ENCODE assay signal across 26 mouse cellular contexts in genomic region chr11:115555717-115556116, GRCm38 (mm10).
"Had no signal": no experiment of that assay in that cellular context is flagged by ENCODE, and none has a peak within 500 bp of the region (broad histone marks: within the 10 kb centered on the region; RNA-seq: fewer than 3 reads in every experiment).

No protein-coding gene starts in this region.

- H3K36me3 ChIP-seq: heart, embryonic 10.5 days; heart, embryonic 12.5 days; hindbrain, embryonic 10.5 days; hindbrain, embryonic 12.5 days; limb, embryonic 10.5 days; limb, embryonic 12.5 days; liver, embryonic 13.5 days; liver, embryonic 15.5 days had no signal

- H3K27me3 ChIP-seq: heart, embryonic 12.5 days; hindbrain, embryonic 12.5 days; limb, embryonic 12.5 days; liver, embryonic 13.5 days; liver, embryonic 15.5 days had no signal

- H3K4me1 ChIP-seq: heart, embryonic 10.5 days; heart, embryonic 12.5 days; hindbrain, embryonic 10.5 days; hindbrain, embryonic 12.5 days; limb, embryonic 10.5 days; limb, embryonic 12.5 days; liver, embryonic 15.5 days had no signal

- H3K4me3 ChIP-seq: heart, embryonic 10.5 days; heart, embryonic 12.5 days; hindbrain, embryonic 10.5 days; hindbrain, embryonic 12.5 days; layer of hippocampus, adult 2 months; left cerebral cortex, adult 2 months; limb, embryonic 10.5 days; limb, embryonic 12.5 days; liver, embryonic 13.5 days; liver, embryonic 15.5 days had no signal

- DNase-seq: gastrocnemius, postnatal 14 days; gastrocnemius, postnatal 36 days; heart, postnatal 10 days; heart, postnatal 4 days; kidney, adult 11 months; kidney, adult 2 months; kidney, adult 9 months; kidney, postnatal 10 days; kidney, postnatal 25 days; kidney, postnatal 4 days; liver; liver, embryonic 13.5 days; liver, postnatal 0 days had no signal

- H3K27ac ChIP-seq: heart, embryonic 10.5 days; hindbrain, embryonic 10.5 days; hindbrain, embryonic 12.5 days; hindbrain, embryonic 14.5 days; hindbrain, postnatal 0 days; layer of hippocampus, adult 2 months; left cerebral cortex, adult 2 months; limb, embryonic 10.5 days; limb, embryonic 12.5 days; liver, embryonic 13.5 days; liver, embryonic 15.5 days had no signal

- ATAC-seq: hindbrain, postnatal 0 days; intestine, embryonic 16.5 days; liver, postnatal 0 days had no signal

- H3K9me3 ChIP-seq: heart, embryonic 10.5 days; heart, embryonic 12.5 days; hindbrain, embryonic 10.5 days; hindbrain, embryonic 12.5 days; limb, embryonic 10.5 days; limb, embryonic 12.5 days; liver, embryonic 13.5 days; liver, embryonic 15.5 days had no signal

- H3K9ac ChIP-seq: heart, embryonic 12.5 days; hindbrain, embryonic 12.5 days; hindbrain, embryonic 14.5 days; limb, embryonic 12.5 days; liver, embryonic 13.5 days; liver, embryonic 15.5 days; liver, postnatal 0 days had no signal

- H3K4me2 ChIP-seq: heart, embryonic 12.5 days; hindbrain, embryonic 12.5 days; hindbrain, embryonic 14.5 days; limb, embryonic 12.5 days; liver, embryonic 11.5 days; liver, embryonic 13.5 days; liver, embryonic 15.5 days had no signal
